Mouse (Mus musculus) small intestine, adult 2 months (tissue): Measurements from ENCODE around the gene Sdc1. TPM values are rescaled to one million over a fixed set of nuclear protein-coding genes. Genes with fewer than 3 reads are reported as not detected.

Experiments used
- H3K27ac ChIP-seq: fragments of 200-500 bp; 2 replicates; pipeline ENCODE4 v1.5.1; 2012; ENCODE audit warnings: low read depth, low read length, control low read depth, inconsistent platforms; ENCODE audit not compliant: insufficient read depth
- H3K27me3 ChIP-seq: fragments of 200-500 bp; 2 replicates; pipeline ENCODE4 v1.6.1; 2012; ENCODE audit warnings: mild to moderate bottlenecking, moderate library complexity, low read length, inconsistent platforms; ENCODE audit not compliant: control insufficient read depth, insufficient read depth
- H3K36me3 ChIP-seq: fragments of 200-500 bp; 2 replicates; pipeline ENCODE4 v1.6.1; 2012; ENCODE audit warnings: mild to moderate bottlenecking, low read length, control low read depth, inconsistent platforms; ENCODE audit not compliant: control insufficient read depth, insufficient read depth
- H3K4me1 ChIP-seq: fragments of 200-500 bp; 2 replicates; pipeline ENCODE4 v1.6.1; 2012; ENCODE audit warnings: low read length, inconsistent platforms, mixed read lengths; ENCODE audit not compliant: control insufficient read depth, insufficient read depth, insufficient read length
- H3K4me3 ChIP-seq: fragments of 200-500 bp; 2 replicates; pipeline ENCODE4 v1.5.1; 2012; ENCODE audit warnings: low read depth, mild to moderate bottlenecking, control low read depth, inconsistent platforms, low read length, moderate library complexity
- CTCF ChIP-seq: fragments of 200-500 bp; IDR thresholded peaks from 2 replicates; pipeline ENCODE4 v1.5.1; 2012; ENCODE audit warnings: low read depth, mild to moderate bottlenecking, control low read depth, inconsistent platforms, low read length, moderate library complexity, mixed read lengths; ENCODE audit not compliant: insufficient replicate concordance, insufficient read length; ENCODE audit errors: extremely low read depth
- POLR2A ChIP-seq: fragments of 200-500 bp; IDR thresholded peaks from 2 replicates; pipeline ENCODE4 v1.6.1; 2012; ENCODE audit warnings: low read depth, mild to moderate bottlenecking, control low read depth, inconsistent platforms, low read length, moderate library complexity
- WGBS: fragments of 180-500 bp; shearing (Covaris S2); methylation state at CpG from one replicate; pipeline ENCODE4 v1.1.7; 2018; 5-methylcytosine and 5-hydroxymethylcytosine counted together
- polyA plus RNA-seq: library from polyadenylated mRNA; depleted of rRNA; stranded (reverse); fragments of >200 nt; gene quantifications from 2 replicates; pipeline ENCODE4 v1.2.3, GENCODE M21; 2012

Sdc1 gene
- polyA plus RNA-seq, 1 experiment: 75.4 TPM

DNA sequence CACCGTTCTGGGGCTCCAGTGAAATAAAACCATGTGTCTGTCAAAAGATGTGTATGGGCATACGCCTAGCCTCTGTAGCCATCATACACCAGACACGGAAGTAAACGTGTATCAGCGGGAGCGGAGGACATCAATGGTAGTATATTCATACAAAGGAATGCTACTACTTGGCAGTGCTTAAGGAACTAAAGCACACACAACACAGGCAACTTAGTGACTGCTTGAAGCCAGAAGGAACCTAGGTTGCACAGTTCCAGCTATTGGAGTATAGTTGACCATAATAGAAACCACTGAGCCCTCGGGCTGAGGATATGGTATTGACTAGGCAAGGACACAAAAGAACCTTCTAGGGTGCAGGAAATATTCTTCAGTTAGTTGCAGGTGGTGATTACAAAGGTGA is 26.8 kb downstream of the Sdc1 start:
- H3K27me3 ChIP-seq: no peaks in the 10 kb centered on the region
- TF ChIP-seq POLR2A (no peak), CTCF (no peak)
- no peak overlapping the region for H3K4me3 ChIP-seq
- H3K4me1 ChIP-seq: peaks cover 6% of the 10 kb centered on the region; the same call in 1 of the 2 replicates
- 0 out of 2 replicates have a peak, but pooled peaks cover 5% of the 10 kb centered on the region for H3K36me3 ChIP-seq
- H3K27ac ChIP-seq: no peak overlapping the region; the same call in 1 of the 2 replicates
- WGBS: 52% methylated on average over 7 of the region's 7 CpGs

DNA sequence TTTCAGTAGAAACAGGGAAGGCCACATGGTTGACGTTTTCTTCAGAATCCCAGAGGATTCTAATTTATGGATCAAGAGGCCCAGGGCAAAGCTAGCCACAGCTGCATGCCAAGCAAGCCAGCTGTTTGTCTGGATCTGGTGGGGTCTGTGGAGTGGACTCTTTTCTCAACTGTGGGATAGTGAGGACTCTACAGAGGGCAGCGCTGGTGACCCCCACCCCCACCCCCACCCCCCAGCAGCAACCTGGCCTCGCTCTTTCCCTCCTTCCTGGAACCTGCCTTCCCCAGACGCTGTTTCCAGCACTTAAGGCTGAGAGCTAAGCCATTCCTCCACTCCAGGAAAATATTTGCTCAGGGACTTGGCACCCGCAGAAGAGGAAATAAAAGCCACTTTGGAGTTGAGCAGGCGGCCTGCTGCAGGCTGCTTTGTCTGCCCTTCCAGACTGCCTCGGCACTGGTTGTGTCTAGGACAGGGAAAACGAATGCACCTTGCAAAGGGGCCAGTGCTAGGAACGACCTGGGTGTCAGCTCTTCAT is 27.4 kb downstream of the Sdc1 start:
- H3K4me3 ChIP-seq: no peak overlapping the region
- 16% methylated on average over 9 of the region's 9 CpGs for WGBS
- TF ChIP-seq CTCF: no peak
- TF ChIP-seq POLR2A: no peak

DNA sequence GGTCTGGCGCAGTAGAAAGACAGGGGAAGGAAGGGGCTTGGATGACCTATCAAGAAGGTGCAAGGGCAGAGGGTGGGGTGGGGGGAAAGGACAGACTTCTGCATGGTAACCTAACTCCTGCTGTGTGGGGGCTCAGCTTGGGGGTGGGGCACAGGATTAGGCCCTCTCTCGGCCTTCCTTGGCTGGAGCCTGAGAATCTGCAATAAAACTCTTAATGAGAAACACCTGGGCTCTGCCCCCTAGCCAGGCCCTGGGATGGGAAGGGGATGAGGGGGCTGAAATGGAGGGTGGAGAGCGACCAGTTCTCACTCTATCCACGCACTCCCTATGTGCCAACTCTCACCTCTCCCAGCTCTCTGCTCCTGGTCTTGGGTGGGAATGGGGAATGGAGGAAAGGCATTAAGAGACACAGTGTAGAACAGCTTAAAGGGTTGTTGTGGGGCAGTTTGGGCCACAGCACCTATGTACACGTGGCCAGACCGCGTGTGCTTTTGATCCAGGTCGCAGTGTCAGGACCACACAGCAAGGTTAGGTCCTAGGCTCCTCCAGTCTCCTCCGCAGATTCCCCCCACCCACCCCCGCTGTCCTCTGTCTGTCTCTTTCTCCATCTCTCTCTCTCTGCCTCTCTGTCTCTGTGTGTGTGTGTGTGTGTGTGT is 32.4 kb downstream of the Sdc1 start:
- H3K4me1 ChIP-seq: peaks cover 6% of the 10 kb centered on the region; the same call in 1 of the 2 replicates
- TF ChIP-seq POLR2A (no peak), CTCF (no peak)
- 83% methylated on average over 10 of the region's 10 CpGs for WGBS
- H3K27ac ChIP-seq: no peak overlapping the region
- H3K4me3 ChIP-seq: no peak overlapping the region
- no peaks in the 10 kb centered on the region for H3K36me3 ChIP-seq
- no peaks in the 10 kb centered on the region for H3K27me3 ChIP-seq

More for the DNA sequence above, 27.4 kb downstream of the Sdc1 start:
- 0 out of 2 replicates have a peak, but pooled peaks cover under 1% of the 10 kb centered on the region for H3K36me3 ChIP-seq
- H3K4me1 ChIP-seq: peaks cover 6% of the 10 kb centered on the region; the same call in 1 of the 2 replicates
- H3K27me3 ChIP-seq: no peaks in the 10 kb centered on the region
- no peak overlapping the region; the same call in 1 of the 2 replicates for H3K27ac ChIP-seq

DNA sequence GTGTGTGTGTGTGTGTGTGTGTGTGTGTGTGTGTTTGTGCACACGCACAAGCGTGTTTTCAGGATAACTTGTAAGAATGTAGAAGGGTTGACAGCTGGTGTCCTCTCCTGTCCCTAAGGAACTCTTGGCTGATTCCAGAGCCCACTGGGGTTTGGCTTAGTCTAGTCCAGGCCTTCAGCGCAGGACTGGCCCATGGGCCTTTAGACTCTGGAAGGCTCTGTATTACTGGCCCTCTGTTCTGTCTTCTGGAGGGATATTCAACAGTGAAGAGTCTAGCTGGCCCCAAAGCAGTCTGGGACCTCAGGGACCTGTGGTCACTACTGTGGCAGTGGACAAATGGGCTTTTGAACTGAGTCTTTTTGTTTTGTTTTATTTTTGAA is 32.9 kb downstream of the Sdc1 start:
- Histone ChIP-seq H3K27me3 (no peaks in the 10 kb centered on the region), H3K4me1 (peaks cover 2% of the 10 kb centered on the region; the same call in 1 of the 2 replicates), H3K36me3 (no peaks in the 10 kb centered on the region), H3K4me3 (no peak overlapping the region), H3K27ac (no peak overlapping the region)
- 92% methylated on average over 3 of the region's 3 CpGs for WGBS
- no peak for TF ChIP-seq CTCF
- TF ChIP-seq POLR2A: no peak

DNA sequence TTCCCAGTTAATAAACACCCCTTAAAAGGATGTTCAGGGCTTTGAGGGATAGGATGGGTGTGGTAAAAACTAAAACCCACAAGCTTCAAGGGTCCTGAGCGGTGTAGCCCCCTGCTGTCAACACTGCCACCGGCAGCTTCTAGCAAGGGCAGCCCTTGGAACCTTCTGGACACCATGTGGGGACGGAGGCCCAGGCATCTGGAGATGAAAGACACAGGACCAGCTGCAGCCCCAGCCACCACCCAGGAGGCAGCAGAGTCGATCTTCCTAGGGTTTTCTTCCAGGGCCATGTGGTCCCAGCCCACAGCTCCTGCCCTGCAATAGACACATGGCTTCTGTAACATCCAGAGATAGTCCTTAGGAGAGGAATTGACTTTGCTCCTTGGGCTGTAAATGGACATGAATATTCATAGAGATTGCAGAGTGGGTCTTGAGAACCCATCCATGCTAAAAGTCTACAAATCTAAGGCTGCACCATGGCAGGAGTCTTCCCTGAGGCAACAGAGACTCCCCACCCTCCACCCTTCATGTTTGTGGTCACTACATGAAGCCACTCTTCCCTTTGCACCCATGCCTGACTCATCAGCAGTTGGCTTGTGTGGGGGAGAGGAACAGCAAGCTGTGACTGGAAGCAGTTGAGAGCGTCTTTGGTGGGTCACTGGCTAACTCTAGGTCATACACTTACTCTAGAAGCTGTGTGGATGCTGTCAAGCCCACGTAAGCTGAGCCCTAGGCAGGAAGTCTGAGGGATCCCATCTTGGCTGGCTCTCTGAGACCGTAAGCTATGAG is 34.0 kb downstream of the Sdc1 start:
- no peak for TF ChIP-seq POLR2A
- no peak for TF ChIP-seq CTCF
- Histone ChIP-seq H3K4me1 (no peaks in the 10 kb centered on the region), H3K4me3 (no peak overlapping the region), H3K27ac (no peak overlapping the region), H3K27me3 (no peaks in the 10 kb centered on the region), H3K36me3 (no peaks in the 10 kb centered on the region)
- WGBS: 79% methylated on average over 7 of the region's 7 CpGs

DNA sequence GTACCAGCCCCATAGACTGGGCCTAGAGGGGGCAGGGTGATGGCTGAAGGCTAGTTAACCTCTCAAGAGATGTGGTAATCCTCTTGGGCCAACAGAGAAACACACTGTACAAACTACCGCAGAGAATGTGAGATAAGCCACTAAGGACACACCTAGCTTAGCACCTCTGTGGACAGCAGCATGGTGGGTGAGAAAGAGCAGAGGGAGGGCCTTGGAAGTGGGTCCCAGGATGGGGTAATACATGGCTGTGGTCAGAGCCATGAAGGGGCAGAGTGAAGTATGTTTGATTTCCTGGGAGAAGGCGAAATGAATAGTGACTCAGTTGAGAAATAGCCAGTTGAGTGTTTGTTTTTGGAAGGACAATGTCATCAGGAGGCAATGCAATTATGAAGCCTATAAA is 38.0 kb downstream of the Sdc1 start:
- Histone ChIP-seq H3K36me3 (no peaks in the 10 kb centered on the region), H3K4me1 (peaks cover 14% of the 10 kb centered on the region), H3K27ac (no peak overlapping the region), H3K4me3 (no peak overlapping the region), H3K27me3 (no peaks in the 10 kb centered on the region)
- TF ChIP-seq POLR2A: no peak
- no peak for TF ChIP-seq CTCF
- 56% methylated on average over 2 of the region's 2 CpGs for WGBS

DNA sequence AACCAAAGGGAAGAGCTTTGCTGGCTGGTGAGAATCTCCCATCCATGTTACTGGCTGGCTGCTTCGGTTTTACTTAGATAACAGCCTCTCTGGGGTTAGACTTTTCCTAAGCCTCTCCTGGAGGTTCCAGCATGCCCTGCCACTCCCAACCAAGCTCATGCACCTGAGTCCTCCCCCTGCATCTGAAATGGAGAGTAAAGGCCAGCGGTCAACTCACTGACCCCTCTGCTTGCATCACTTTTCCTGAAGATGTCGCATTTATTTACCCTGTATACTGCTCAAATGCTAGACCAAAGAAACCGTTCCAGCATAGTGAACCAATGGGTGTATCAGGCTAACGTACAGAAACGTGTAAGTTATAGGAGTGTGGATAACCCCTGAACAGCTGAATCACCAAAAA is 38.5 kb downstream of the Sdc1 start:
- Histone ChIP-seq H3K27ac (no peak overlapping the region), H3K4me3 (no peak overlapping the region)

More for the DNA sequence above, 38.5 kb downstream of the Sdc1 start:
- WGBS: 86% methylated on average over 6 of the region's 6 CpGs
- no peak for TF ChIP-seq POLR2A
- TF ChIP-seq CTCF: no peak
- Histone ChIP-seq H3K4me1 (peaks cover 14% of the 10 kb centered on the region), H3K27me3 (no peaks in the 10 kb centered on the region), H3K36me3 (no peaks in the 10 kb centered on the region)
